Mouse (Mus musculus) heart, embryonic 16.5 days (tissue): ENCODE measurements at regions not wholly inside any gene's neighbourhood (a gene's known extent, or its start where the extent isn't known, plus 50 kb on each side); places are given as distances from the start of the nearest gene placed in this dataset.
A peak's percentile ranks its signal among the peaks of the same experiment; 100 is the strongest.

Experiments used
- ATAC-seq: fragments of 200-750 bp; cut with Nextera tagmentation; replicated peaks from 2 replicates; pipeline ENCODE4 v1.8.0; 2017; ENCODE audit warnings: moderate number of reproducible peaks; ENCODE audit not compliant: insufficient read depth, low FRiP score; ENCODE audit errors: extremely low read depth
- H3K27ac ChIP-seq: fragments of 300-500 bp; sonication (generic); 2 replicates; pipeline ENCODE4 v1.5.1; 2014; ENCODE audit warnings: mild to moderate bottlenecking, low read length, control low read depth, moderate library complexity
- H3K27me3 ChIP-seq: fragments of 300-500 bp; sonication (generic); 2 replicates; pipeline ENCODE4 v1.6.1; 2014; ENCODE audit warnings: low read length, mixed read lengths; ENCODE audit not compliant: control insufficient read depth, insufficient read depth
- H3K36me3 ChIP-seq: fragments of 300-500 bp; sonication (generic); 2 replicates; pipeline ENCODE4 v1.6.1; 2014; ENCODE audit not compliant: control insufficient read depth, insufficient read depth
- H3K4me1 ChIP-seq: fragments of 300-500 bp; sonication (generic); 2 replicates; pipeline ENCODE4 v1.6.1; 2014; ENCODE audit warnings: low read length, mixed read lengths; ENCODE audit not compliant: control insufficient read depth, insufficient read depth
- H3K4me2 ChIP-seq: fragments of 300-500 bp; sonication (generic); 2 replicates; pipeline ENCODE4 v1.6.1; 2014; ENCODE audit warnings: low read depth, mild to moderate bottlenecking, control low read depth, low read length
- H3K4me3 ChIP-seq: fragments of 300-500 bp; sonication (generic); 2 replicates; pipeline ENCODE4 v1.5.1; 2014; ENCODE audit warnings: mild to moderate bottlenecking, control low read depth, low read length
- H3K9ac ChIP-seq: fragments of 300-500 bp; sonication (generic); 2 replicates; pipeline ENCODE4 v1.6.1; 2014; ENCODE audit warnings: low read length, control low read depth
- H3K9me3 ChIP-seq: fragments of 300-500 bp; sonication (generic); replicated peaks from 2 replicates; pipeline ENCODE4 v1.6.1; 2016; ENCODE audit warnings: low read length; ENCODE audit not compliant: control insufficient read depth
- WGBS: fragments of 180-500 bp; shearing (Covaris S2); extraction: QIAGEN DNeasy Blood & Tissue Kit; methylation state at CpG from one replicate; pipeline ENCODE4 v1.1.7; 2014; 5-methylcytosine and 5-hydroxymethylcytosine counted together

- ATAC-seq = no peak
- Histone ChIP-seq H3K27me3 (no peaks in the 10 kb centered on the region), H3K9ac (no peak overlapping the region), H3K4me3 (no peak overlapping the region), H3K36me3 (no peaks in the 10 kb centered on the region), H3K27ac (no peak overlapping the region), H3K9me3 (no peaks in the 10 kb centered on the region), H3K4me1 (peaks cover 7% of the 10 kb centered on the region), H3K4me2 (no peak overlapping the region)
- WGBS = 78% methylated on average over 11 of the region's 11 CpGs
Measured at GRCm38 (mm10) chr10:99556353-99557036, 203.0 kb downstream of the Csl start.

GRCm38 (mm10) chr10:99558656-99559055, 200.8 kb downstream of the Csl start:
- no peak overlapping the region for H3K9ac ChIP-seq
- H3K36me3 ChIP-seq = no peaks in the 10 kb centered on the region
- H3K4me3 ChIP-seq = no peak overlapping the region
- 81% methylated on average over 5 of the region's 5 CpGs for WGBS
- no peak overlapping the region for H3K4me2 ChIP-seq
- no peaks in the 10 kb centered on the region for H3K9me3 ChIP-seq
- no peaks in the 10 kb centered on the region for H3K27me3 ChIP-seq
- H3K27ac ChIP-seq = no peak overlapping the region
- H3K4me1 ChIP-seq = peaks cover 9% of the 10 kb centered on the region
- ATAC-seq = no peak

DNA sequence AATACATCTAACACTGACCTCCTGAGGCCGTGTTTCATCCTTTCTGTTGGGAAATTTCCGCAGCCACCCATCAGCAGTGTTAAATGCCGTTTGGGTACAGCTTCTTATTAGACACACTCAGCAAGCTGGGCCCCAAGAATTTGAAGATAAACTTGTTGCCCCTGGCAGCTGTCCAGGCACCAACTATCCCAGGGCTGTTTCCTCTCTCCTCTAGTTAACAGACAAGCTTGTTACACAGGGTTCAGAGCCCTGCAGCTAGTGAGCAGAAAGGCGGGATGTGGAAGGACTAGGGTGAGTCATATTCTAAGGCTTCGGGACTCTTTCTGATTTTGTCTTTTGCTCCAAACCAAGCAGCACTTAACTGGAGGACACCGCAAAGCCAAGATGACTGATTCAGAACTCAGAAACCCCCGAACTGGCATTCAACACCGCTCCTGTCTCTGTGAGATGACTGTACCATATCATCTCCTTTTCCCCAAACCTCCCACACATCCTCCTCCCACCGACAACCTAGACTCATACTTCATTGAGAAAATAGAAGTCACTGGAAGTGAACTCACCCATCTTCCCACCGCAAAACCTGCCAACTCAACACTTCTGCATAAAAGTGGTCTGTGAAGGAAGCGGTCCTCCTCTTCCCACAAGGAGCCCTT, 198.2 kb downstream of the Csl start:
- Histone ChIP-seq H3K27ac (0 out of 2 replicates have a peak overlapping the region, but pooled peaks have one; percentile 3), H3K9ac (no peak overlapping the region), H3K4me2 (peak overlapping the region; percentile 40), H3K4me3 (no peak overlapping the region), H3K4me1 (peaks cover 9% of the 10 kb centered on the region), H3K36me3 (no peaks in the 10 kb centered on the region), H3K9me3 (no peaks in the 10 kb centered on the region), H3K27me3 (no peaks in the 10 kb centered on the region)
- peak; percentile 55 for ATAC-seq
- WGBS = 46% methylated on average over 11 of the region's 11 CpGs

GRCm38 (mm10) chr10:99564605-99565004, 194.9 kb downstream of the Csl start:
- H3K4me2 ChIP-seq = no peak overlapping the region
- H3K9ac ChIP-seq = no peak overlapping the region
- no peak overlapping the region for H3K4me3 ChIP-seq
- no peak for ATAC-seq
- 77% methylated on average over 4 of the region's 4 CpGs for WGBS
- no peaks in the 10 kb centered on the region for H3K27me3 ChIP-seq
- H3K4me1 ChIP-seq = peaks cover 12% of the 10 kb centered on the region
- H3K27ac ChIP-seq = no peak overlapping the region
- H3K9me3 ChIP-seq = no peaks in the 10 kb centered on the region
- H3K36me3 ChIP-seq = no peaks in the 10 kb centered on the region

- no peak overlapping the region for H3K4me2 ChIP-seq
- H3K4me1 ChIP-seq = 0 out of 2 replicates have a peak, but pooled peaks cover 3% of the 10 kb centered on the region
- 0 out of 2 replicates have a peak, but pooled peaks have one; percentile 41 for ATAC-seq
- H3K9me3 ChIP-seq = no peaks in the 10 kb centered on the region
- H3K36me3 ChIP-seq = no peaks in the 10 kb centered on the region
- H3K4me3 ChIP-seq = no peak overlapping the region
- 8% methylated on average over 5 of the region's 5 CpGs for WGBS
- H3K27ac ChIP-seq = no peak overlapping the region
- no peaks in the 10 kb centered on the region for H3K27me3 ChIP-seq
- no peak overlapping the region for H3K9ac ChIP-seq
Measured at GRCm38 (mm10) chr10:99568424-99568823, 191.0 kb downstream of the Csl start.

DNA sequence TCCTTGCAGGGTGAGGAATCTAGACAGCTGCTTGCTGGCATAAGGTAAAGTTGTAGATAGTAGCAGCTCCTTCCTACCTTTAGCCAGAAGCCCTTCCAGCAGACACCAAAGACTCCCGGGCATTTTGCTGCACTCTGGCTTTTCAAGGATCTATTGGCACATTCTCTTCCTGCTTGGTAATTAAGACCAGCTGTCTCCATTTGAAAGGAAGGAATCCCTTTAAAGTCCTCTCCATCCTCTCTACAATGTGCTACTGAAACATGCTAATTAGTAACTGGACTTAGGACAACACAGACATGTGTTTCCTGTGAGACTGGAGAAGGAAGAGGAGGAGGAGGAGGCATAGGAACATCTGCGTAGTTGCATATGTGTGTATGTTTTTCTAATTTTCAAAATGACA, 189.3 kb downstream of the Csl start:
- H3K27me3 ChIP-seq = no peaks in the 10 kb centered on the region
- H3K4me3 ChIP-seq = no peak overlapping the region
- H3K36me3 ChIP-seq = no peaks in the 10 kb centered on the region
- WGBS = 28% methylated on average over 2 of the region's 2 CpGs
- H3K4me1 ChIP-seq = peaks cover 3% of the 10 kb centered on the region; the same call in 1 of the 2 replicates
- H3K27ac ChIP-seq = no peak overlapping the region
- no peak overlapping the region for H3K9ac ChIP-seq
- no peak for ATAC-seq
- H3K4me2 ChIP-seq = no peak overlapping the region
- no peaks in the 10 kb centered on the region for H3K9me3 ChIP-seq

- no peak overlapping the region for H3K9ac ChIP-seq
- no peaks in the 10 kb centered on the region for H3K36me3 ChIP-seq
- 49% methylated on average over 14 of the region's 14 CpGs for WGBS
- no peaks in the 10 kb centered on the region for H3K9me3 ChIP-seq
- H3K27me3 ChIP-seq = no peaks in the 10 kb centered on the region
- no peak overlapping the region for H3K4me2 ChIP-seq
- H3K27ac ChIP-seq = no peak overlapping the region
- no peaks in the 10 kb centered on the region; the same call in 1 of the 2 replicates for H3K4me1 ChIP-seq
- no peak for ATAC-seq
- H3K4me3 ChIP-seq = no peak overlapping the region
Measured at GRCm38 (mm10) chr10:99573997-99574396, 185.5 kb downstream of the Csl start.

GRCm38 (mm10) chr10:99575294-99575693, 184.2 kb downstream of the Csl start:
- Histone ChIP-seq H3K4me1 (no peaks in the 10 kb centered on the region; the same call in 1 of the 2 replicates), H3K9me3 (no peaks in the 10 kb centered on the region), H3K9ac (no peak overlapping the region), H3K27ac (no peak overlapping the region), H3K27me3 (no peaks in the 10 kb centered on the region), H3K4me3 (no peak overlapping the region), H3K36me3 (no peaks in the 10 kb centered on the region), H3K4me2 (no peak overlapping the region)
- 90% methylated on average over 7 of the region's 7 CpGs for WGBS
- ATAC-seq = no peak

GRCm38 (mm10) chr10:99576301-99576700, 183.2 kb downstream of the Csl start:
- Histone ChIP-seq H3K4me1 (no peaks in the 10 kb centered on the region; the same call in 1 of the 2 replicates), H3K9ac (no peak overlapping the region), H3K4me2 (no peak overlapping the region), H3K27me3 (no peaks in the 10 kb centered on the region), H3K27ac (no peak overlapping the region), H3K9me3 (no peaks in the 10 kb centered on the region), H3K4me3 (no peak overlapping the region), H3K36me3 (no peaks in the 10 kb centered on the region)
- no peak for ATAC-seq
- WGBS = 70% methylated on average over 5 of the region's 5 CpGs
